Mouse (Mus musculus) ES-E14 (cell line): ENCODE results near the gene Xirp1. TPM values are rescaled to one million over a fixed set of nuclear protein-coding genes. Genes with fewer than 3 reads are reported as not detected.
A peak's percentile ranks its signal among the peaks of the same experiment; 100 is the strongest.

Experiments used
- DNase-seq: peaks from one replicate; pipeline ENCODE4 v3.0.0-alpha.2; 2013; ENCODE audit warnings: low read depth, low spot score
- H3K27ac ChIP-seq: 2 replicates; pipeline ENCODE4 v1.5.1; 2012; ENCODE audit warnings: low read depth, mild to moderate bottlenecking, low read length, moderate library complexity, mixed read lengths; ENCODE audit not compliant: poor library complexity, insufficient read depth, severe bottlenecking
- H3K36me3 ChIP-seq: 2 replicates; pipeline ENCODE4 v1.6.1; 2012; ENCODE audit warnings: mild to moderate bottlenecking, low read length, moderate library complexity, mixed read lengths; ENCODE audit not compliant: control insufficient read depth, poor library complexity, insufficient read depth, severe bottlenecking
- H3K4me1 ChIP-seq, 2 experiments: fragments of 150-350 bp in 1 of 2; sonication (generic) in 1 of 2; 2 replicates each; pipeline ENCODE4 v1.6.1; 2012; ENCODE audit warnings: low read length in 2 of 2, mild to moderate bottlenecking in 1 of 2, mixed read lengths in 1 of 2; ENCODE audit not compliant: control insufficient read depth in 2 of 2, insufficient read depth in 2 of 2, poor library complexity in 1 of 2
- H3K4me3 ChIP-seq, 2 experiments: fragments of 150-350 bp in 1 of 2; sonication (generic) in 1 of 2; 2 replicates each; pipeline ENCODE4 v1.5.1; 2012; ENCODE audit warnings: low read length in 2 of 2, low read depth in 1 of 2, mild to moderate bottlenecking in 1 of 2, mixed read lengths in 1 of 2; ENCODE audit not compliant: insufficient read depth in 1 of 2, poor library complexity in 1 of 2, severe bottlenecking in 1 of 2
- H3K9ac ChIP-seq: 2 replicates; pipeline ENCODE4 v1.6.1; 2012; ENCODE audit warnings: low read depth, mild to moderate bottlenecking, low read length, mixed read lengths; ENCODE audit not compliant: poor library complexity, insufficient read depth, severe bottlenecking
- H3K9me3 ChIP-seq: fragments of 150-350 bp; sonication (generic); 2 replicates; pipeline ENCODE4 v1.6.1; 2012; ENCODE audit warnings: low read depth, mild to moderate bottlenecking, low read length; ENCODE audit not compliant: control insufficient read depth, insufficient read depth
- CHD2 ChIP-seq: IDR thresholded peaks from 2 replicates; pipeline ENCODE4 v1.6.1; 2014; ENCODE audit warnings: mild to moderate bottlenecking, low read depth, low read length, inconsistent platforms
- HCFC1 ChIP-seq: IDR thresholded peaks from 2 replicates; pipeline ENCODE4 v1.6.1; 2012; ENCODE audit warnings: low read length, inconsistent platforms, borderline replicate concordance; ENCODE audit not compliant: insufficient read depth
- MAFK ChIP-seq: IDR thresholded peaks from 2 replicates; pipeline ENCODE4 v1.6.1; 2014; ENCODE audit warnings: mild to moderate bottlenecking, low read depth, low read length, inconsistent platforms; ENCODE audit not compliant: insufficient read depth
- ZC3H11A ChIP-seq: IDR thresholded peaks from 2 replicates; pipeline ENCODE4 v1.6.1; 2012; ENCODE audit warnings: low read depth, mild to moderate bottlenecking, inconsistent platforms, low read length, borderline replicate concordance
- ZNF384 ChIP-seq: IDR thresholded peaks from 2 replicates; pipeline ENCODE4 v1.6.1; 2012; ENCODE audit warnings: low read depth, low read length, inconsistent platforms
- in situ Hi-C, 2 experiments: fragments of 600-800 bp; cut with MboI; formaldehyde crosslinking; loops; one replicate each; pipeline ENCODE4 v1.15.1; 2025; ENCODE audit warnings: low sequenced_read_pairs in 2 of 2, inconsistent platforms in 1 of 2; ENCODE audit not compliant: unreplicated experiment in 2 of 2
- total RNA-seq: library from RNA; depleted of rRNA; stranded (reverse); fragments of 300-350 nt; gene quantifications from 2 replicates; pipeline ENCODE4 v1.2.3, GENCODE M21; 2012

The Xirp1 gene
- total RNA-seq, 1 experiment: 0.13 TPM

DNA sequence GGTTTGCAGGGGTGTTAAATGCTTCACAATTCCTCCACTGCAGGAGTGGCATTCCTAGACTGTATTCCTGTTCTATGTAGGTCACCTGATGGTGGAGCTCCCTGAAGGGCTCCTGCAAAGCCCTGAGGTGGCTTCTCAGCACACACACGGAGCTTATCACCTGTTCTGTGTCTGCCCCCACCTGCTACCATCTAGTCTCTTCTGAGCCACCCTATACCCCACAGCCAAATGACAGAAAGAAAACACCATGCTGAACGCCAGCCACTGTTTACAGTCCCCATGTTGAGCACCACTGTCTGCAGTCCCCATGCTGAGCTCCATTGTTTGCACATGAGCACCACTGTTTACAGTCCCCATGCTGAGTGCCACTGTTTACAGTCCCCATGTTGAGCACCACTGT, 43.6 kb downstream of the Xirp1 start:
- Histone ChIP-seq H3K9me3 (no peaks in the 10 kb centered on the region), H3K36me3 (peaks cover 13% of the 10 kb centered on the region), H3K27ac (no peak overlapping the region), H3K9ac (no peak overlapping the region), H3K4me3 (no peak overlapping the region), H3K4me1 (peaks cover 8 to 50% of the 10 kb centered on the region in 2 experiments)
- in situ Hi-C loops: no loop called here
- DNase-seq: no peak
- TF ChIP-seq CHD2 (no peak), HCFC1 (no peak), MAFK (no peak), ZC3H11A (no peak), ZNF384 (no peak)

DNA sequence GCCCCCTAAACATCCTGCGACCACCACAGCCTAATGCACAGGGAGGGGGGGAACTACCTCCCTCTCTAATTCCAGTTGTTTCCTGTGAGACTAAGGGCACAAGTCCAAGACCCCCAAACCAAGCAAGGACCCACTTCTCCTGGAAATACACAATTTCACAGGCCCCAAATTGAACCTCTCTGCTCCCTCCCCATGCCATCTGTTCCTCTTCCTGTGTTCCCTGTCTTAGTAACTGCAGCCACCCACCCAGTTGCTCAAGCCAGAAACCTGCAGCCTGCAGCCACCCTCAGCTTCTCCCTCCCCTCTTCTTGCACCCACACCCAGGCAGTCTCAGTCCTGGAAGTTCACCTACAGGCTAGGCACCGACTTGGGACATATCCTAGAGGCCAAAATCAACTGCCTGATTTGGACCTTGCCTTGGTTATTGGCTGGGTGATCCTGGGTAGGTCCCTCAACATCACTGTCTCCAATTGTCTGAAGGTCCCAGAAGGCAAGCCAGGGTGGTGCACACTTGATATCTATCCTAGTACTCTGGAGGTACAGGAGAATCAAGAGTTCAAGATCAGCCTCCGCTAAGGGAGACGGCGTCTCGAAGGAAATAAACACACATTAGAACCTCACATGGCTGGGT, 44.5 kb downstream of the Xirp1 start:
- H3K4me1 ChIP-seq: peaks cover 8 to 50% of the 10 kb centered on the region in 2 experiments
- peak overlapping the region; percentile 24; the same call in 1 of the 2 replicates for H3K27ac ChIP-seq
- no peak overlapping the region for H3K9ac ChIP-seq
- peaks cover 15% of the 10 kb centered on the region for H3K36me3 ChIP-seq
- no peak overlapping the region for H3K4me3 ChIP-seq
- DNase-seq: no peak
- in situ Hi-C loops: no loop called here
- TF ChIP-seq MAFK (no peak), CHD2 (no peak), HCFC1 (no peak), ZC3H11A (no peak), ZNF384 (no peak)
- no peaks in the 10 kb centered on the region for H3K9me3 ChIP-seq

DNA sequence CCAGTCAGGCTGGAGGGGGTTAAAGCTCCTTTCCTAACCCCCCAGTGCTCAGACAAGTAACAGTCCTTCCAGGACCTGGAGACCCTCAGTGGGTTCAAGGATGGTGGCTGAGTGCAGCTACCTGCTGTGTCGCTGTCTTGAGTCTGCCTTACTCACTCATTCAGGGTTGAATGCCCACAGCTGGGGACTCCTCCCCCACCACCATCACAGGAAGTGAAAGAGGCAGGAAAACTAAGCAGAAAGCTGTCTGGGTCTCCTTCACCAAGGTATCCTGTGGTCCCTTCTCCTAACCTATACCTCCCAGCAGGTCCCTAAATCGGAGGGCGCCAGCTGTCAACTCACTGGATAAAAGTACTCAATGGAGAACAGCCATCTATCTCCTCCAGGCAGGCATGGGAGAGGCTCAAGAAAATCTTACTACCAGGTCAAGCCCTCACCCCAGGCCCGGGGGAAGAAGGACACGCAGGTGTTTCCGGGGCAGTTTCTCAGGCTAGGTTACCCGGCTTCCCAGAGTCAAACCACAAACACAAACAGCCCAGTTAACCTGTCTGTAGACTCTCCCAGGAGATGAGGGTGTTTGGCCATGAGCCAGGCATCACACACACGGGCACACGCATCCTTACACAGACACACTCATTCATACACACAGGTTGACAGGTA, 45.1 kb downstream of the Xirp1 start:
- TF ChIP-seq ZC3H11A: no peak
- TF ChIP-seq CHD2: no peak
- no peak overlapping the region for H3K4me3 ChIP-seq

DNA sequence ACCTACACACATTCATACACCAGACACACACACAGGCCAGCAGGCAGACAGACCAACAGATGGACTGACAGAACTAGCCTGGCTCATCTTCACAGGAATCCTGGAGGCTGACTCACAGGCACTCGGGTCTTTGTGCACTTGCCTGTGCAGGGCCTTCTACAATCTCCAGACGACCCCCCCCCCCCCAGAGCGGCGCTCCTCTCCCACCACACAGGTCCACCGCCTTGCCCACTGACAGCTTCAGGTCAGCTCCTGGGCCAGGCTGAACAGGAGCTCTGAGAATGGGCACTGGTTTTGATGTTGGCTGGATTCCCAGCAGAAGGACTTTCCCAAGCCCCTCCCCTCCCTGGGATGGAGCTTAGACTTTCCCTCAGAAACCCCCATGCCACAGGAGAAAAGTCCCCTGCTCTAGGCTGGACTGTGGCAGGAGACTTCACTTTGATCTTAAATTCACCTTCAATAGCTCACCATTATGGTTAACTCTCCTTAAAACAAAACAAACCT, 45.8 kb downstream of the Xirp1 start:
- H3K4me3 ChIP-seq: no peak overlapping the region; a peak in 1 of 4 replicates

More for the DNA sequence above, 45.1 kb downstream of the Xirp1 start:
- no peaks in the 10 kb centered on the region for H3K9me3 ChIP-seq
- no peak for DNase-seq
- peaks cover 8 to 50% of the 10 kb centered on the region in 2 experiments for H3K4me1 ChIP-seq
- H3K9ac ChIP-seq: peak overlapping the region; percentile 28; the same call in 1 of the 2 replicates
- peaks cover 20% of the 10 kb centered on the region for H3K36me3 ChIP-seq
- in situ Hi-C loops: no loop called here
- H3K27ac ChIP-seq: peak overlapping the region; percentile 78; the same call in 1 of the 2 replicates

More for the DNA sequence above, 45.8 kb downstream of the Xirp1 start:
- no peaks in the 10 kb centered on the region for H3K9me3 ChIP-seq
- H3K27ac ChIP-seq: peak overlapping the region; percentile 78; the same call in 1 of the 2 replicates
- H3K4me1 ChIP-seq: peaks cover 8 to 48% of the 10 kb centered on the region in 2 experiments
- in situ Hi-C loops: no loop called here
- TF ChIP-seq ZNF384 (no peak), CHD2 (no peak), HCFC1 (no peak), MAFK (no peak), ZC3H11A (no peak)
- no peak for DNase-seq
- peaks cover 27% of the 10 kb centered on the region for H3K36me3 ChIP-seq
- peak overlapping the region; percentile 26; the same call in 1 of the 2 replicates for H3K9ac ChIP-seq
